Mouse (Mus musculus) ES-E14 (cell line): Measurements from ENCODE around the gene Sh3d21. TPM values are rescaled to one million over a fixed set of nuclear protein-coding genes. Genes with fewer than 3 reads are reported as not detected.

Experiments
- DNase-seq: peaks from one replicate; pipeline ENCODE4 v3.0.0-alpha.2; 2013; ENCODE audit warnings: low read depth, low spot score
- H3K27ac ChIP-seq: 2 replicates; pipeline ENCODE4 v1.5.1; 2012; ENCODE audit warnings: low read depth, mild to moderate bottlenecking, low read length, moderate library complexity, mixed read lengths; ENCODE audit not compliant: poor library complexity, insufficient read depth, severe bottlenecking
- H3K36me3 ChIP-seq: 2 replicates; pipeline ENCODE4 v1.6.1; 2012; ENCODE audit warnings: mild to moderate bottlenecking, low read length, moderate library complexity, mixed read lengths; ENCODE audit not compliant: control insufficient read depth, poor library complexity, insufficient read depth, severe bottlenecking
- H3K4me1 ChIP-seq, 2 experiments: fragments of 150-350 bp in 1 of 2; sonication (generic) in 1 of 2; 2 replicates each; pipeline ENCODE4 v1.6.1; 2012; ENCODE audit warnings: low read length in 2 of 2, mild to moderate bottlenecking in 1 of 2, mixed read lengths in 1 of 2; ENCODE audit not compliant: control insufficient read depth in 2 of 2, insufficient read depth in 2 of 2, poor library complexity in 1 of 2
- H3K4me3 ChIP-seq, 2 experiments: fragments of 150-350 bp in 1 of 2; sonication (generic) in 1 of 2; 2 replicates each; pipeline ENCODE4 v1.5.1; 2012; ENCODE audit warnings: low read length in 2 of 2, low read depth in 1 of 2, mild to moderate bottlenecking in 1 of 2, mixed read lengths in 1 of 2; ENCODE audit not compliant: insufficient read depth in 1 of 2, poor library complexity in 1 of 2, severe bottlenecking in 1 of 2
- H3K9ac ChIP-seq: 2 replicates; pipeline ENCODE4 v1.6.1; 2012; ENCODE audit warnings: low read depth, mild to moderate bottlenecking, low read length, mixed read lengths; ENCODE audit not compliant: poor library complexity, insufficient read depth, severe bottlenecking
- H3K9me3 ChIP-seq: fragments of 150-350 bp; sonication (generic); 2 replicates; pipeline ENCODE4 v1.6.1; 2012; ENCODE audit warnings: low read depth, mild to moderate bottlenecking, low read length; ENCODE audit not compliant: control insufficient read depth, insufficient read depth
- CHD2 ChIP-seq: IDR thresholded peaks from 2 replicates; pipeline ENCODE4 v1.6.1; 2014; ENCODE audit warnings: mild to moderate bottlenecking, low read depth, low read length, inconsistent platforms
- HCFC1 ChIP-seq: IDR thresholded peaks from 2 replicates; pipeline ENCODE4 v1.6.1; 2012; ENCODE audit warnings: low read length, inconsistent platforms, borderline replicate concordance; ENCODE audit not compliant: insufficient read depth
- MAFK ChIP-seq: IDR thresholded peaks from 2 replicates; pipeline ENCODE4 v1.6.1; 2014; ENCODE audit warnings: mild to moderate bottlenecking, low read depth, low read length, inconsistent platforms; ENCODE audit not compliant: insufficient read depth
- ZC3H11A ChIP-seq: IDR thresholded peaks from 2 replicates; pipeline ENCODE4 v1.6.1; 2012; ENCODE audit warnings: low read depth, mild to moderate bottlenecking, inconsistent platforms, low read length, borderline replicate concordance
- ZNF384 ChIP-seq: IDR thresholded peaks from 2 replicates; pipeline ENCODE4 v1.6.1; 2012; ENCODE audit warnings: low read depth, low read length, inconsistent platforms
- in situ Hi-C, 2 experiments: fragments of 600-800 bp; cut with MboI; formaldehyde crosslinking; loops; one replicate each; pipeline ENCODE4 v1.15.1; 2025; ENCODE audit warnings: low sequenced_read_pairs in 2 of 2, inconsistent platforms in 1 of 2; ENCODE audit not compliant: unreplicated experiment in 2 of 2
- total RNA-seq: library from RNA; depleted of rRNA; stranded (reverse); fragments of 300-350 nt; gene quantifications from 2 replicates; pipeline ENCODE4 v1.2.3, GENCODE M21; 2012

Gene Sh3d21
- total RNA-seq, 1 experiment: 2.4 TPM

DNA sequence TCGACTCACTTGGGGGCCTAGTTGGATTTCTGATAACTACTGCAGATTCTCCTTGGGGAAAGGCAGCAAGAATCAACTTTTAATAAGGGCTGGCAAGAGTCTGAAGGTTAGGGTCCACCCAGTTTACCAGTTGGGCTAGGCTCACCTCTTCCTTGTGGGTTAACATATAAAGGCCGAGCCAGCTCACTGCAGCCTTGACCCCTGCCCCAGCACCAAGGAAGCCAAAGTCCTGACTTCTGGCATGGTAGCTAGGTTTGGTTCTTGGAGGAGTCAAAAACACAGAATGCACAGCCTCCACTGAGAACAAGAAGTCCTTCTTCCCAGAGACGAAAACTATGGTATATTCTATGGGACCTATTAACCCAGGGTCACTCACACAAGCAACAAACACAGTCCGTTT, 394 bp upstream of the Sh3d21 start:
- Histone ChIP-seq H3K27ac (peak overlapping the region; percentile 43; the same call in 1 of the 2 replicates), H3K4me1 (peaks cover 4 to 15% of the 10 kb centered on the region in 2 experiments), H3K4me3 (peak overlapping the region in 1 of 2 experiments; percentile 75; a peak in 1 of 4 replicates), H3K9me3 (no peaks in the 10 kb centered on the region), H3K9ac (no peak overlapping the region), H3K36me3 (peaks cover 26% of the 10 kb centered on the region)
- in situ Hi-C loops: no loop called here
- no peak for TF ChIP-seq CHD2
- no peak for TF ChIP-seq HCFC1
- TF ChIP-seq ZC3H11A: no peak
- TF ChIP-seq ZNF384: no peak
- no peak for TF ChIP-seq MAFK
- no peak for DNase-seq

DNA sequence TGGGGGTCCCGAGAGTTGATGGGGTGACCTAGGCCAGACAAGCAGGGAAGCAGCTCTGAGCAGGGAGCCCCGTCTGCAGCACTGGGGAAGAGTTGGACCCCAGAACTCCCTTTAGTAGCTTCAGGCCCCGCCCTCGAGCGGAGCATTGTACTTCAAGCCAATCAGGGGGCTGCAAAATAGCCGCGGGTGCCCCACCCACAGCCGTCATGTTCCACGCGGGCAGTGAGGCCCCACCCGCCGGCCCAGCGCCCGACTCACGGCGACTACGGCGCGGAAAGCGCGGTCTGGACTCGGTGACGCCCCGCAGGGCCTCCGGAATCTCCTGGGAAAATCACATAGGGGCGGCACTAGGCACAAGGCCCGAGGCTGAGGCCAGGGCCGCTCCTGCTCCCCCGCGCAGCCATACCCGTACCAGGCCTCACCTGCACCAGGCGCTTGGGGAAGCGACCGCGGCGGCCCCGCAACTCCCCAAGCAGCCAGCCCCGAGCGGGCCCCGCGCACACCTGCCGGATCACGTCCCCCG, 686 bp downstream of the Sh3d21 start:
- H3K9ac ChIP-seq: peak overlapping the region; percentile 80
- H3K27ac ChIP-seq: peak overlapping the region; percentile 54
- in situ Hi-C loops: no loop called here
- no peaks in the 10 kb centered on the region for H3K9me3 ChIP-seq
- peak; percentile 70 for DNase-seq
- no peak for TF ChIP-seq HCFC1
- no peak for TF ChIP-seq CHD2
- TF ChIP-seq MAFK: no peak
- TF ChIP-seq ZNF384: no peak
- no peak for TF ChIP-seq ZC3H11A
- H3K4me3 ChIP-seq: peak overlapping the region; percentile 74 to 75
- peaks cover 4 to 12% of the 10 kb centered on the region in 2 experiments for H3K4me1 ChIP-seq
- peaks cover 19% of the 10 kb centered on the region for H3K36me3 ChIP-seq

DNA sequence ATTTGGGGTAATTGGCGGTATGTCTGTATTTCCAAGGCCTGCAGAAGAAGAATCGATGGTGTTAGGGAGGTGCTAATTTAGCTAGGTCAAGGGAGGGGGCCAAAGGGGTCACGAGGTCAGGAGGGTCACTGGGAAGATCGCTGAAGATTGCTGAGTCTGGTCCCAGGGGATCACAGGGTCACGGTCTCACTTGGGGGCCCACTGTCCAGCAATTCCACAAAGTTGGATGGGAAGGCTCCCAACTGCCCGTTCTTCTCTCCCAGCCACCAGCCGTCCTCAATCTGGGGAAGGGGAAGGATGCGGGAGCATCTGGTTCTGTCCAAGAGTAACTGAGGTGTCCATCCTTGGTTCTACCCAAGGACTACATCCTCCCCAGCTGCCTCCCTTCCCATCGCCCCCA, 1.3 kb downstream of the Sh3d21 start:
- H3K36me3 ChIP-seq: peaks cover 18% of the 10 kb centered on the region
- H3K27ac ChIP-seq: no peak overlapping the region
- no peak for DNase-seq
- H3K9me3 ChIP-seq: no peaks in the 10 kb centered on the region
- in situ Hi-C loops: no loop called here
- H3K4me1 ChIP-seq: peaks cover 4 to 12% of the 10 kb centered on the region in 2 experiments
- TF ChIP-seq HCFC1: no peak
- H3K4me3 ChIP-seq: peak overlapping the region in 1 of 2 experiments; percentile 75; a peak in 2 of 4 replicates
- no peak overlapping the region for H3K9ac ChIP-seq

DNA sequence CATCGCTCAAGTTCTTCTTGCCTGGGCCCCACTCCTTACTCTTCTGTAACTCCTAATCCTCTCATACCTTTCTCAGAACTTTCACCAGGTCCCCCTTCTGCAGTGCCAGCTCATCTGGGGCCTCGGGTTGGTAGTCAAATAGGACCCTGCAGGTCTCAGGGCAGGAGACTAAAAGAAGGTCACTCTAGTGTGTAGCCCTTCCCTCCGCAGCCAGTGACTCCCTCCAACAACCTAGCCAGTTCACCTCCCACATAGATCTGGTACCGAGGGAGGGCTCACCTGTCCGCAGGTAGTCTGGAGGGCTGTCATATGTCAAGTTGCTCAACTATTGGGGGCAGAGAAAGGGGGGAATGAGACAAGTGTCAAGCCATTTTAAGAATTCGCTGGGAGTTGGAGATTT, 1.8 kb downstream of the Sh3d21 start:
- Histone ChIP-seq H3K4me1 (peaks cover 4 to 12% of the 10 kb centered on the region in 2 experiments), H3K9me3 (no peaks in the 10 kb centered on the region), H3K27ac (no peak overlapping the region), H3K36me3 (peaks cover 13% of the 10 kb centered on the region), H3K9ac (no peak overlapping the region), H3K4me3 (no peak overlapping the region)
- no peak for DNase-seq
- in situ Hi-C loops: no loop called here
- TF ChIP-seq MAFK (no peak), CHD2 (no peak), HCFC1 (no peak), ZC3H11A (no peak), ZNF384 (no peak)

DNA sequence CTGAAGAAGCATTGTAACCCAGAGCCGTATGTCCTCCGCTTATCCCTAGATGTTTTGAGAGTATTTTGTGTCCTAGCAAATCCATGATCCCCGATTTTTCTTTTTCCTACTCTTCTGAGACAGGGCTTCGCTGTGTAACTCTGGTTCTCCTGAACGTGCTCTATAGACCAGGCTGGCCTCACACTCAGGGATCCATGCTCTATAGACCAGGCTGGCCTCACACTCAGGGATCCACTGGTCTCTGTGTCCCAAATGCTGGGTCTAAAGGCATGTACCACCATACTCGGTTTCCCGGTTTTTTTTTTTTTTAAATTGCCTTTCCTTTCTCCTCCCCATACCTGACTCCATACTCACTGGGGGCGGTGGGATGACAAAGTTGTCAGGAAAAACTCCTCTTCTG, 2.3 kb downstream of the Sh3d21 start:
- no peak overlapping the region for H3K4me3 ChIP-seq
- in situ Hi-C loops: no loop called here
- TF ChIP-seq ZC3H11A (no peak), HCFC1 (no peak), MAFK (no peak), CHD2 (no peak), ZNF384 (no peak)
- H3K27ac ChIP-seq: no peak overlapping the region
- peaks cover 8% of the 10 kb centered on the region for H3K36me3 ChIP-seq
- peaks cover 4 to 11% of the 10 kb centered on the region in 2 experiments for H3K4me1 ChIP-seq
- no peak for DNase-seq
- no peaks in the 10 kb centered on the region for H3K9me3 ChIP-seq
- H3K9ac ChIP-seq: no peak overlapping the region
